In genomic region chr11:49801516-49801915, GRCm38 (mm10) we compare ENCODE assay signal across 17 mouse cellular contexts. TPM values are rescaled to one million over a fixed set of nuclear protein-coding genes. Genes with fewer than 3 reads are reported as not detected.
A peak's percentile ranks its signal among the peaks of the same experiment; 100 is the strongest.
DNase-seq lines count a peak whose midpoint lies in the region; ATAC-seq and TF ChIP-seq lines count a peak whose summit lies in the region.
"Had no signal": no experiment of that assay in that cellular context is flagged by ENCODE, and none has a peak within 500 bp of the region (broad histone marks: within the 10 kb centered on the region; RNA-seq: fewer than 3 reads in every experiment).

No protein-coding gene starts in this region.

- 42% methylated on average over 4 of the region's 4 CpGs for WGBS in lung, embryonic 14.5 days

- no peak overlapping the region for H3K9ac ChIP-seq in lung, embryonic 14.5 days
- H3K9ac ChIP-seq: intestine, embryonic 15.5 days; liver, embryonic 12.5 days; midbrain, embryonic 12.5 days had no signal

- no peak for ATAC-seq in lung, embryonic 14.5 days (ENCODE audit: insufficient read depth)
- ATAC-seq: intestine, embryonic 15.5 days; liver, embryonic 12.5 days had no signal

- H3K9me3 ChIP-seq in lung, embryonic 14.5 days (ENCODE audit: low read depth, low read length) = no peaks in the 10 kb centered on the region
- H3K9me3 ChIP-seq: hindbrain, embryonic 10.5 days; intestine, embryonic 15.5 days; liver, embryonic 12.5 days; midbrain, embryonic 12.5 days had no signal

- no peak overlapping the region for H3K4me3 ChIP-seq in lung, embryonic 14.5 days (ENCODE audit: low read depth, low read length)
- H3K4me3 ChIP-seq: erythroblast, embryonic 14.5 days; hindbrain, embryonic 10.5 days; intestine, embryonic 15.5 days; liver, embryonic 12.5 days; midbrain, embryonic 12.5 days had no signal

- peak; percentile 74 to 82 for DNase-seq in cerebellum, postnatal 10 days
- no peak for DNase-seq in cerebellum, adult 9-10 months
- DNase-seq in heart, postnatal 4 days = peak; percentile 24
- DNase-seq in heart, adult 11 months = no peak
- peak; percentile 78 for DNase-seq in lung, embryonic 14.5 days
- DNase-seq in lung, postnatal 36 days = no peak
- DNase-seq in lung, postnatal 14 days = peak; percentile 12
- DNase-seq in layer of hippocampus, adult 18-20 months (ENCODE audit: low spot score in 2 of 2) = no peak
- DNase-seq: adrenal gland, adult 8-10 months; gastrocnemius, adult 2 months; layer of hippocampus, adult 9-11 months; thymus, postnatal 4 days had no signal

- H3K27ac ChIP-seq in lung, embryonic 14.5 days (ENCODE audit: low read depth) = no peak overlapping the region
- H3K27ac ChIP-seq: gastrocnemius, adult 2 months; hindbrain, embryonic 10.5 days; intestine, embryonic 15.5 days; liver, embryonic 12.5 days; midbrain, embryonic 12.5 days had no signal

- H3K27me3 ChIP-seq in lung, embryonic 14.5 days (ENCODE audit: insufficient read depth, low read length) = no peaks in the 10 kb centered on the region
- H3K27me3 ChIP-seq: intestine, embryonic 15.5 days; midbrain, embryonic 12.5 days had no signal

- no peak for TF ChIP-seq CTCF in lung, embryonic 14.5 days (IDR thresholded peaks at IDR 0.05; ENCODE audit: low read depth)

- no peaks in the 10 kb centered on the region for H3K36me3 ChIP-seq in lung, embryonic 14.5 days (ENCODE audit: insufficient read depth)
- H3K36me3 ChIP-seq: intestine, embryonic 15.5 days; liver, embryonic 12.5 days; midbrain, embryonic 12.5 days had no signal

- H3K4me1 ChIP-seq in lung, embryonic 14.5 days (ENCODE audit: insufficient read depth) = no peaks in the 10 kb centered on the region
- H3K4me1 ChIP-seq: intestine, embryonic 15.5 days; midbrain, embryonic 12.5 days had no signal

- no peak overlapping the region for H3K4me2 ChIP-seq in lung, embryonic 14.5 days
- H3K4me2 ChIP-seq: intestine, embryonic 15.5 days; liver, embryonic 12.5 days; midbrain, embryonic 12.5 days had no signal

RNA-seq across cellular contexts. Expression of gene Gfpt2, which starts 7.5 kb away (rescaled TPM):
- total RNA-seq in heart, postnatal 4 days (2021) = 1 to 10 TPM; 9.1 to 9.3 TPM
- 10.4 and 11.6 TPM in 2 replicates for polyA plus RNA-seq in lung, embryonic 14.5 days (2014; fragmentation: Nextera tagmentation; extraction: Ambion mirVana)
- 1 to 10 TPM; 4.2 to 4.6 TPM for total RNA-seq in layer of hippocampus, adult 18-20 months (2021)
- polyA plus RNA-seq: erythroblast, embryonic 14.5 days had no signal

RNA-seq across cellular contexts. Expression of gene Mapk9, which starts 45.0 kb away (rescaled TPM):
- total RNA-seq in heart, postnatal 4 days (2021) = 10 to 100 TPM; 51.4 to 53.6 TPM
- 38.4 and 40.0 TPM in 2 replicates for polyA plus RNA-seq in lung, embryonic 14.5 days (2014; fragmentation: Nextera tagmentation; extraction: Ambion mirVana)
- 100 to 1,000 TPM; 151 to 155 TPM for total RNA-seq in layer of hippocampus, adult 18-20 months (2021)

Comparison
In these comparisons a context has a peak if more than half of its experiments do, and no peak if none do; other contexts are left out.
1. DNase-seq: peak in cerebellum, postnatal 10 days (2 of 2), heart, postnatal 4 days (single experiment), lung, embryonic 14.5 days (single experiment) and lung, postnatal 14 days (single experiment); none in cerebellum, adult 9-10 months (single experiment), heart, adult 11 months (single experiment), lung, postnatal 36 days (single experiment) and layer of hippocampus, adult 18-20 months (0 of 2).